Mouse (Mus musculus) midbrain, postnatal 0 days (tissue): Measurements from ENCODE around the gene Dip2c. TPM values are rescaled to one million over a fixed set of nuclear protein-coding genes. Genes with fewer than 3 reads are reported as not detected.

Source experiments
- ATAC-seq: fragments of 200-750 bp; cut with Nextera tagmentation; 2 replicates; pipeline ENCODE4 v1.8.0; 2017; ENCODE audit warnings: moderate number of reproducible peaks, mild to moderate bottlenecking, moderate TSS enrichment, moderate library complexity; ENCODE audit not compliant: low FRiP score
- DNase-seq: peaks from one replicate; pipeline ENCODE4 v3.0.0-alpha.2; 2015; ENCODE audit warnings: low spot score
- H3K27ac ChIP-seq: fragments of 300-500 bp; sonication (generic); 2 replicates; pipeline ENCODE4 v1.5.1; 2014; ENCODE audit warnings: low read depth, mild to moderate bottlenecking, low read length, mixed read lengths
- H3K27me3 ChIP-seq: fragments of 300-500 bp; sonication (generic); 2 replicates; pipeline ENCODE4 v1.6.1; 2014; ENCODE audit warnings: low read length, control low read depth, mixed read lengths; ENCODE audit not compliant: insufficient read depth
- H3K36me3 ChIP-seq: fragments of 300-500 bp; sonication (generic); 2 replicates; pipeline ENCODE4 v1.6.1; 2014; ENCODE audit warnings: low read length, control low read depth, mixed read lengths; ENCODE audit not compliant: insufficient read depth
- H3K4me1 ChIP-seq: fragments of 300-500 bp; sonication (generic); 2 replicates; pipeline ENCODE4 v1.6.1; 2014; ENCODE audit warnings: mild to moderate bottlenecking, control low read depth, antibody characterized with exemption, low read length, mixed read lengths; ENCODE audit not compliant: insufficient read depth
- H3K4me2 ChIP-seq: fragments of 300-500 bp; sonication (generic); 2 replicates; pipeline ENCODE4 v1.6.1; 2014; ENCODE audit warnings: low read depth, mild to moderate bottlenecking, low read length, mixed read lengths; ENCODE audit not compliant: poor library complexity, severe bottlenecking
- H3K4me3 ChIP-seq: fragments of 300-500 bp; sonication (generic); 2 replicates; pipeline ENCODE4 v1.5.1; 2014; ENCODE audit warnings: low read depth, mild to moderate bottlenecking, low read length, moderate library complexity
- H3K9ac ChIP-seq: fragments of 300-500 bp; sonication (generic); replicated peaks from 2 replicates; pipeline ENCODE4 v1.6.1; 2014; ENCODE audit warnings: mild to moderate bottlenecking, low read length, moderate library complexity, mixed read lengths; ENCODE audit not compliant: poor library complexity, severe bottlenecking
- H3K9me3 ChIP-seq: fragments of 300-500 bp; sonication (generic); 2 replicates; pipeline ENCODE4 v1.6.1; 2016; ENCODE audit warnings: low read length, control low read depth
- CTCF ChIP-seq: IDR thresholded peaks from 2 replicates; pipeline ENCODE4 v1.5.1; 2016; ENCODE audit warnings: antibody characterized with exemption, mild to moderate bottlenecking
- WGBS: fragments of 180-500 bp; shearing (Covaris S2); extraction: QIAGEN DNeasy Blood & Tissue Kit; methylation state at CpG from one replicate; pipeline ENCODE4 v1.1.7; 2014; 5-methylcytosine and 5-hydroxymethylcytosine counted together
- polyA plus RNA-seq: library from polyadenylated mRNA; unstranded; fragments of >200 nt; fragmentation: Nextera tagmentation; extraction: Ambion mirVana; gene quantifications from 2 replicates; pipeline ENCODE4 v1.2.1, GENCODE M21; 2015
- total RNA-seq: library from RNA; depleted of rRNA; stranded (reverse); fragments of >200 nt; gene quantifications from 2 replicates; pipeline ENCODE4 v1.2.3, GENCODE M21; 2014

Gene Dip2c
- total and polyA plus RNA-seq, 2 experiments from 2014 or later = 9.7 to 74.4 TPM

DNA sequence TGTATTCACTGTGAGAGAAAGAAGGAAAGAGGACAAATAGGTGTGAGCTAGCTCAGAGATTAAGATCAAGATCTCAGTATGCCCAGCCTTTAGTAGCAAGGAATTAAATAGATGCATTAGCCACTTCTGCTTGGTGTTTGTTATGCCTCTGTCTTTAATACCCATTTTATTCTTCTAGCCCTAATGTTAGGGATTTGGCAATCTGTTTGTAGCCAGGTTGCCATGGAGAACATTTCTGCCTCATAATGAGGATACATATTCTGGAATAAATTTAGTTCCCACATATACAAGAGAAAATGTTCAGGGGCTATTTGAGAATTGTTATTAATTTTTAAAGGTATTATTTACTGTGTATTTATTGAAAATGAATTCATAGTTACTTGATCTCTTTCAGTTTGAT lies 374.3 kb downstream of the Dip2c start:
- H3K27me3 ChIP-seq = no peaks in the 10 kb centered on the region
- no peak overlapping the region for H3K4me3 ChIP-seq
- TF ChIP-seq CTCF = no peak
- DNase-seq = no peak
- H3K9ac ChIP-seq = no peak overlapping the region
- no peak for ATAC-seq
- H3K36me3 ChIP-seq = peaks cover 18% of the 10 kb centered on the region; the same call in 1 of the 2 replicates
- no peak overlapping the region for H3K27ac ChIP-seq
- H3K4me1 ChIP-seq = no peaks in the 10 kb centered on the region; the same call in 1 of the 2 replicates
- H3K9me3 ChIP-seq = no peaks in the 10 kb centered on the region
- H3K4me2 ChIP-seq = no peak overlapping the region

DNA sequence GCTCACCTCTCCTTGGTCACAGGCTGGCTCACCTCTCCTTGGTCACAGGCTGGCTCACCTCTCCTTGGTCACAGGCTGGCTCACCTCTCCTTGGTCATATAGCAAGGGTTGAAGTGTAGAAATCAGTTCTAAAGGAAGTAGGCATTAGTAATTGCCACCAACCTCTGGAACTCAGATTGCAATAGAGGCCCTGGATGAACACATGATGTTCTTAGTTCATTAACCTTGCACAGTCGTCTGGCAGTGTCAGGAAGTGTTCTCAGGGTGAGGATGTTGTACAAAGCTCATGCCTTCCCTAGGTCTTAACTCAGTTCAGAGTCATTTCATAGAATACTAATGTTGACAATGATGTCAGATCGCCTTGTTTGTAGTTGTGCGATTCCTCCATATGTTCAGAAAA lies 376.7 kb downstream of the Dip2c start:
- ATAC-seq = no peak

DNA sequence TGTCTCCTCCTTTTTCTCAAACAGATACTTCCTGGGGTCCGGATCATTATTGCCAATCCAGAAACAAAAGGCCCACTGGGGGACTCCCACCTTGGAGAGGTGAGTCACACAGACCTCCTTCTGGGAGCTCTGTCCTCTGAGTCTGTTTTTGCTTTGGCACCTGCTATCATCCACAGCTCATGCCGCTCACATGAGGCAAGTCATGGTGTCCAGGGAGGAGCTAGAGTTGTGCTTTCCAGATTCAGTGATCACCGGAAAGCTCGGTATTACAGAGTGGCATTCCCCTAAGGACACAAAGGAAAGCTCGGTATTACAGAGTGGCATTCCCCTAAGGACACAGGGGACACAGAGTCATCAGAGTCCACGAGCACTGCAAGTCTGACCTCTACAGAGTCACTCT lies 380.3 kb downstream of the Dip2c start:
- 93% methylated on average over 6 of the region's 6 CpGs for WGBS
- H3K9me3 ChIP-seq = no peaks in the 10 kb centered on the region
- ATAC-seq = no peak

More for the DNA sequence above, 376.7 kb downstream of the Dip2c start:
- no peaks in the 10 kb centered on the region for H3K9me3 ChIP-seq
- no peak for TF ChIP-seq CTCF
- peaks cover 22% of the 10 kb centered on the region; the same call in 1 of the 2 replicates for H3K36me3 ChIP-seq
- H3K4me3 ChIP-seq = no peak overlapping the region
- 89% methylated on average over 3 of the region's 3 CpGs for WGBS
- no peak for DNase-seq
- H3K9ac ChIP-seq = no peak overlapping the region
- H3K27me3 ChIP-seq = no peaks in the 10 kb centered on the region
- no peak overlapping the region for H3K4me2 ChIP-seq
- H3K4me1 ChIP-seq = no peaks in the 10 kb centered on the region; the same call in 1 of the 2 replicates
- H3K27ac ChIP-seq = no peak overlapping the region

DNA sequence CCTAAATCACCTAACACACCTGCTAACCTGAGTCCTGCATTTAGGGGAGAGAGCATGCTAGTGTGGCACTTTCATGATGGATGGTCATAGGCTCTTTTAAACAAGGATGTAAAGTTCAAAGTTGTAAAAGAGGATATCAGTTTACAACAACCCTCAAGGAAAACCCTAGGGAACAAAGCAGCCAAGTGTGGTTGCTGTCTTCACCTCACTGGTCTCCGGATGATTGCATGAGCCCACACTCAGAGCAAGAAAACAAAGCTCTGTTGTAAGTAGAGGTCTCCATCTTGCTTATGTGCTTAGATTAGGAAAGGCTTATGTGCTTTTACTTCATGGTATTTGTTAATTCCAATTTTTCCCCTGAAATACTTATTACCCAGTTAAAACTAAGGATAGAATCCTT lies 384.4 kb downstream of the Dip2c start:
- no peaks in the 10 kb centered on the region for H3K4me1 ChIP-seq
- 86% methylated on average over 1 of the region's 1 CpGs for WGBS
- H3K27ac ChIP-seq = no peak overlapping the region
- H3K27me3 ChIP-seq = no peaks in the 10 kb centered on the region
- no peak overlapping the region for H3K9ac ChIP-seq
- ATAC-seq (no peak), DNase-seq (no peak)
- no peak overlapping the region for H3K4me3 ChIP-seq
- H3K4me2 ChIP-seq = no peak overlapping the region
- no peak for TF ChIP-seq CTCF
- H3K9me3 ChIP-seq = no peaks in the 10 kb centered on the region
- peaks cover 39% of the 10 kb centered on the region for H3K36me3 ChIP-seq

More for the DNA sequence above, 380.3 kb downstream of the Dip2c start:
- no peaks in the 10 kb centered on the region for H3K27me3 ChIP-seq
- no peak for TF ChIP-seq CTCF
- no peak overlapping the region for H3K4me3 ChIP-seq
- H3K27ac ChIP-seq = no peak overlapping the region
- no peaks in the 10 kb centered on the region for H3K4me1 ChIP-seq
- H3K4me2 ChIP-seq = no peak overlapping the region
- no peak overlapping the region for H3K9ac ChIP-seq
- peaks cover 25% of the 10 kb centered on the region; the same call in 1 of the 2 replicates for H3K36me3 ChIP-seq
- DNase-seq = no peak

DNA sequence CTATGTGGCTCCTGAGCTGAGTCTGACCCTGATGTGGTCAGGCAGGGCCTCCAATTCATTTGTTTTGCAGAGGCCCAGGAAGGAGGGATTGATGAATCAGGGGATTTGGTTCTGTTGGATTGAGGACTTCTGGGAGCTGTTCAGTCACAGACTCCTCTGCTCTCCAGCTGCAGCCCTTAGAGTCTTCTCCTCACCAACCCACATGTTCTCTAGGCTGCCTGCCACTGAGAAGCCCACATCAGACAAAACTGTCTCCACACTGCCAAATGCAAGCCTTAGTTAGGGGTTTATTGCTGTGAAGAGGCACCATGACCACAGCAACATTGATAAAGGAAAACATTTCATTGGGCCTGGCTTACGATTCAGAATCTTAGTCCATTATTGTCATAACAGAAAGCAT lies 387.3 kb downstream of the Dip2c start:
- Histone ChIP-seq H3K4me2 (no peak overlapping the region), H3K4me1 (no peaks in the 10 kb centered on the region), H3K27me3 (no peaks in the 10 kb centered on the region), H3K9me3 (no peaks in the 10 kb centered on the region), H3K9ac (no peak overlapping the region), H3K36me3 (peaks cover 32% of the 10 kb centered on the region), H3K27ac (no peak overlapping the region), H3K4me3 (no peak overlapping the region)
- no peak for TF ChIP-seq CTCF
- DNase-seq = no peak
- WGBS = 97% methylated on average over 1 of the region's 1 CpGs
- no peak for ATAC-seq

DNA sequence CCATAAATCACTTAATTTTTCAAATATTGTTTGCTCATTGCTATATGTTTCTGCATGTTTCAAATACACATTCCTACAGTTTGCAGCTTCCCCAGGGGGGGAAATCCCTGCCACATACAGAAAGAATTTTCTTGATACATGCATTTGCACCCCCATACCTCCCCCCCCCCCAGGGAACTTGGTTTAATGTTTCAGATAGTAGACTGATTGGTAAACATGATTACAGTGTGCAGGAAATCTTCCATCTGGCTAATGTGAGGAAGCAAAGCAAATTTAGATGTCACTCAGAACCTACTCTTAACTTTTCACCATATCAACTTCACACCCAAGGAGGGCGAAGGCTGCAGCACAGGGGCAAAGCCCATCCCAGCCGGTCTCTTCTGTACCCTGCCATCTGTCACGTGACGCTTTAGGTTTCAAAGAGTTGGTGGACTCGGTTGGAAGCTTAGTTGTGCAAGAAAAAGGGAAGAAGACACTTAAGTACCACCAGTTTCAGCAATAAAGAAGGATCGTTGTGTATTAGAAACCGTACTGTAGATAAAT lies 391.7 kb downstream of the Dip2c start:
- Histone ChIP-seq H3K27me3 (no peaks in the 10 kb centered on the region), H3K4me1 (no peaks in the 10 kb centered on the region), H3K9me3 (no peaks in the 10 kb centered on the region), H3K9ac (no peak overlapping the region), H3K27ac (no peak overlapping the region), H3K36me3 (peaks cover 12% of the 10 kb centered on the region; the same call in 1 of the 2 replicates), H3K4me2 (no peak overlapping the region), H3K4me3 (no peak overlapping the region)
- no peak for DNase-seq
- WGBS = 89% methylated on average over 7 of the region's 7 CpGs
- TF ChIP-seq CTCF = no peak
- ATAC-seq = no peak
